9 mouse cellular contexts compared by ENCODE assay signal in the genomic region with DNA sequence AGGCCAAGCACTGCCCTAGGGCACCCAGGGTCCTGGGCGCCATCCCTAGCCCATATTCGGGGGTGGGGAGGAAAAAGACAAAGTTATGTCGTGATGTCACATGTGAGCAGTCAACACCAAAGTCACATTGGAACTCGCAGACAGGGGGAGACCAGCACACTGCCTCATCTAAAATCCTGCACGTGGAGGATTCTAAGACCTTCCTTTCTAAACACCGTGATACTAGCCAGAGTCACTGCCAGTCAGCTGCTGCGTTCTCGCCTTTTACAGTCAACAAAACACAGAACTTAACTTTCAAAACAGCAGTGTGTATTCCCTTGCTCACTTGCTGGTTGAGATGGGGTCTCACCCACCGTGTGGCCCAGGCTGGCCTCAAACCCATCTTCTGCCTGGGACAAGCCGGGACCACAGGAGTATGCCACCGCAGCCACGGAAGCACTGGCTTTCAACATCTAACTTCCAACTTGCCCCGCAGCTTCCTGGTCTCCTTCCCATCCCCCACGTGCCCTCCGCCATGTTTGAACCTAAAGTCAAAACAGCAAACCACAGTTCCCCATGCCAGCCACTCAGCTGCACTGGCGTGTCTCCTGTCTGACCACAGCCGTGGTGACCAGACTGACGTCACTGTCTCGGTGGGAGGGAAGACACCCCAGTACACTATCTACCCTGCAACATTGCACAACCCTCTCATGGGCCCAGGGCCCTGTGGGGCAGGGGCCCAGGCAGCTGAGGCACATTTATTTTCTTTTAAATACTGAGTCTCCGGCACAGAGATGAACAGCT.
DNase-seq lines count a peak whose midpoint lies in the region; ATAC-seq and TF ChIP-seq lines count a peak whose summit lies in the region.
"Had no signal": no experiment of that assay in that cellular context is flagged by ENCODE, and none has a peak within 500 bp of the region (broad histone marks: within the 10 kb centered on the region; RNA-seq: fewer than 3 reads in every experiment).

No protein-coding gene starts in this region.

- no peak for TF ChIP-seq CTCF in cortical plate, adult 2 months (IDR thresholded peaks at IDR 0.05; ENCODE audit: extremely low read depth, insufficient read depth, low read length)

- TF ChIP-seq POLR2A in cortical plate, adult 2 months (IDR thresholded peaks at IDR 0.05; ENCODE audit: extremely low read depth, insufficient read depth, low read length), result no peak

- H3K4me1 ChIP-seq in cortical plate, adult 2 months (ENCODE audit: control insufficient read depth, insufficient read depth, low read length), result peaks cover 24% of the 10 kb centered on the region

- ATAC-seq in monocyte, adult 5-6 weeks (replicated peaks; ENCODE audit: insufficient number of reproducible peaks, low FRiP score, low TSS enrichment, poor library complexity, severe bottlenecking), result peak; percentile 92

- intact Hi-C loops in heart, postnatal 10 days (cut with DNase I), result no loop called here

- peak; percentile 46 for DNase-seq in urinary bladder, postnatal 25 days (ENCODE audit: low spot score)
- no peak for DNase-seq in urinary bladder, adult 2 months (ENCODE audit: low spot score)
- peak; percentile 67 to 72 for DNase-seq in heart, postnatal 10 days
- peak; percentile 74 for DNase-seq in liver
- peak; percentile 69 for DNase-seq in thymus, postnatal 25 days
- DNase-seq in cerebellum, adult 9-10 months, result no peak

- 0 out of 2 replicates have a peak overlapping the region, but pooled peaks have one; percentile 4 for H3K27ac ChIP-seq in cortical plate, adult 2 months (ENCODE audit: insufficient read depth, low read length)

- no peak overlapping the region for H3K4me3 ChIP-seq in cortical plate, adult 2 months (ENCODE audit: insufficient read depth, low read length)
- H3K4me3 ChIP-seq: erythroblast, embryonic 14.5 days had no signal

Comparison
In these comparisons a context has a peak if more than half of its experiments do, and no peak if none do; other contexts are left out.
1. DNase-seq: peak in urinary bladder, postnatal 25 days (single experiment), heart, postnatal 10 days (2 of 2), liver (single experiment) and thymus, postnatal 25 days (single experiment); none in urinary bladder, adult 2 months (single experiment) and cerebellum, adult 9-10 months (single experiment).